Mouse (Mus musculus) liver, embryonic 12.5 days (tissue): ENCODE results near the gene Kncn. TPM values are rescaled to one million over a fixed set of nuclear protein-coding genes. Genes with fewer than 3 reads are reported as not detected.

Experiments used
- ATAC-seq: fragments of 200-750 bp; cut with Nextera tagmentation; 2 replicates; pipeline ENCODE4 v1.8.0; 2017; ENCODE audit warnings: moderate number of reproducible peaks, mild to moderate bottlenecking, moderate library complexity
- H3K27ac ChIP-seq: fragments of 300-500 bp; sonication (generic); 2 replicates; pipeline ENCODE4 v1.5.1; 2016; ENCODE audit warnings: mild to moderate bottlenecking
- H3K27me3 ChIP-seq: fragments of 300-500 bp; sonication (generic); replicated peaks from 2 replicates; pipeline ENCODE4 v1.6.1; 2016; ENCODE audit warnings: mild to moderate bottlenecking, moderate library complexity
- H3K36me3 ChIP-seq: fragments of 300-500 bp; sonication (generic); 2 replicates; pipeline ENCODE4 v1.6.1; 2016; ENCODE audit warnings: mild to moderate bottlenecking, moderate library complexity
- H3K4me1 ChIP-seq: fragments of 300-500 bp; sonication (generic); 2 replicates; pipeline ENCODE4 v1.6.1; 2016
- H3K4me2 ChIP-seq: fragments of 300-500 bp; sonication (generic); 2 replicates; pipeline ENCODE4 v1.6.1; 2016; ENCODE audit warnings: mild to moderate bottlenecking, moderate library complexity
- H3K4me3 ChIP-seq: fragments of 300-500 bp; sonication (generic); 2 replicates; pipeline ENCODE4 v1.5.1; 2016; ENCODE audit warnings: mild to moderate bottlenecking, moderate library complexity
- H3K9ac ChIP-seq: fragments of 300-500 bp; sonication (generic); 2 replicates; pipeline ENCODE4 v1.6.1; 2016; ENCODE audit warnings: mild to moderate bottlenecking, moderate library complexity
- H3K9me3 ChIP-seq: fragments of 300-500 bp; sonication (generic); replicated peaks from 2 replicates; pipeline ENCODE4 v1.6.1; 2016; ENCODE audit warnings: mild to moderate bottlenecking, moderate library complexity
- WGBS: fragments of 180-500 bp; shearing (Covaris S2); methylation state at CpG from one replicate; pipeline ENCODE4 v1.1.7; 2016; ENCODE audit not compliant: insufficient replicate concordance; 5-methylcytosine and 5-hydroxymethylcytosine counted together
- polyA plus RNA-seq: library from polyadenylated mRNA; unstranded; fragments of >200 nt; fragmentation: Nextera tagmentation; extraction: Ambion mirVana; gene quantifications from 2 replicates; pipeline ENCODE4 v1.2.1, GENCODE M21; 2016

The Kncn gene
- polyA plus RNA-seq, 1 experiment from 2014 or later: not detected

- ATAC-seq: no peak
- Histone ChIP-seq H3K36me3 (no peaks in the 10 kb centered on the region), H3K27me3 (peaks cover 97% of the 10 kb centered on the region), H3K4me1 (no peaks in the 10 kb centered on the region), H3K4me3 (no peak overlapping the region), H3K4me2 (no peak overlapping the region), H3K9me3 (no peaks in the 10 kb centered on the region), H3K9ac (no peak overlapping the region), H3K27ac (no peak overlapping the region)
- WGBS: 18% methylated on average over 1 of the region's 1 CpGs
These were observed 23.8 kb downstream of the Kncn start for GRCm38 (mm10) chr4:115907994-115908393.

GRCm38 (mm10) chr4:115908641-115909040 is 24.4 kb downstream of the Kncn start:
- ATAC-seq: no peak

GRCm38 (mm10) chr4:115911586-115911985 is 27.4 kb downstream of the Kncn start:
- no peaks in the 10 kb centered on the region for H3K36me3 ChIP-seq
- ATAC-seq: no peak
- H3K4me1 ChIP-seq: no peaks in the 10 kb centered on the region
- 29% methylated on average over 4 of the region's 4 CpGs for WGBS
- H3K9ac ChIP-seq: no peak overlapping the region
- H3K27me3 ChIP-seq: peaks cover 83% of the 10 kb centered on the region
- no peak overlapping the region for H3K27ac ChIP-seq
- H3K4me3 ChIP-seq: no peak overlapping the region
- no peak overlapping the region for H3K4me2 ChIP-seq
- H3K9me3 ChIP-seq: no peaks in the 10 kb centered on the region

More at GRCm38 (mm10) chr4:115908641-115909040, 24.4 kb downstream of the Kncn start:
- 18% methylated on average over 7 of the region's 7 CpGs for WGBS
- H3K36me3 ChIP-seq: no peaks in the 10 kb centered on the region
- no peaks in the 10 kb centered on the region for H3K4me1 ChIP-seq
- no peak overlapping the region for H3K9ac ChIP-seq
- no peak overlapping the region for H3K27ac ChIP-seq
- H3K4me2 ChIP-seq: no peak overlapping the region
- no peaks in the 10 kb centered on the region for H3K9me3 ChIP-seq
- peaks cover 98% of the 10 kb centered on the region for H3K27me3 ChIP-seq
- no peak overlapping the region for H3K4me3 ChIP-seq

- Histone ChIP-seq H3K27ac (no peak overlapping the region), H3K4me1 (no peaks in the 10 kb centered on the region), H3K27me3 (peaks cover 80% of the 10 kb centered on the region), H3K36me3 (no peaks in the 10 kb centered on the region), H3K9me3 (no peaks in the 10 kb centered on the region), H3K4me3 (no peak overlapping the region), H3K4me2 (no peak overlapping the region), H3K9ac (no peak overlapping the region)
- no peak for ATAC-seq
- WGBS: 66% methylated on average over 16 of the region's 16 CpGs
These were observed 35.7 kb downstream of the Kncn start for GRCm38 (mm10) chr4:115919911-115920310.

GRCm38 (mm10) chr4:115922688-115923087 is 38.5 kb downstream of the Kncn start:
- no peak overlapping the region for H3K4me2 ChIP-seq
- H3K27ac ChIP-seq: no peak overlapping the region
- ATAC-seq: no peak
- WGBS: 61% methylated on average over 5 of the region's 5 CpGs
- no peaks in the 10 kb centered on the region for H3K9me3 ChIP-seq
- no peaks in the 10 kb centered on the region for H3K4me1 ChIP-seq
- H3K36me3 ChIP-seq: no peaks in the 10 kb centered on the region
- peaks cover 72% of the 10 kb centered on the region for H3K27me3 ChIP-seq
- no peak overlapping the region for H3K9ac ChIP-seq
- H3K4me3 ChIP-seq: no peak overlapping the region

- Histone ChIP-seq H3K4me3 (no peak overlapping the region), H3K27ac (no peak overlapping the region), H3K36me3 (no peaks in the 10 kb centered on the region), H3K9me3 (no peaks in the 10 kb centered on the region), H3K9ac (no peak overlapping the region), H3K4me1 (no peaks in the 10 kb centered on the region), H3K4me2 (no peak overlapping the region), H3K27me3 (peaks cover 72% of the 10 kb centered on the region)
- ATAC-seq: no peak
- 59% methylated on average over 16 of the region's 16 CpGs for WGBS
These were observed 39.2 kb downstream of the Kncn start for GRCm38 (mm10) chr4:115923262-115923880.

GRCm38 (mm10) chr4:115927637-115928036 is 43.4 kb downstream of the Kncn start:
- Histone ChIP-seq H3K4me2 (no peak overlapping the region), H3K27me3 (peaks cover 82% of the 10 kb centered on the region), H3K9me3 (no peaks in the 10 kb centered on the region), H3K36me3 (no peaks in the 10 kb centered on the region), H3K9ac (no peak overlapping the region), H3K4me3 (no peak overlapping the region), H3K27ac (no peak overlapping the region), H3K4me1 (no peaks in the 10 kb centered on the region)
- no peak for ATAC-seq
- WGBS: 46% methylated on average over 7 of the region's 7 CpGs

- H3K4me2 ChIP-seq: no peak overlapping the region
- H3K9ac ChIP-seq: no peak overlapping the region
- peaks cover 100% of the 10 kb centered on the region for H3K27me3 ChIP-seq
- H3K36me3 ChIP-seq: no peaks in the 10 kb centered on the region
- H3K4me1 ChIP-seq: no peaks in the 10 kb centered on the region
- H3K9me3 ChIP-seq: no peaks in the 10 kb centered on the region
- H3K27ac ChIP-seq: no peak overlapping the region
- 45% methylated on average over 13 of the region's 13 CpGs for WGBS
- ATAC-seq: no peak
- no peak overlapping the region for H3K4me3 ChIP-seq
These were observed 47.4 kb downstream of the Kncn start for GRCm38 (mm10) chr4:115931556-115932088.

- Histone ChIP-seq H3K4me2 (no peak overlapping the region), H3K9me3 (no peaks in the 10 kb centered on the region), H3K4me3 (no peak overlapping the region), H3K27me3 (peaks cover 100% of the 10 kb centered on the region), H3K4me1 (peaks cover 6% of the 10 kb centered on the region; the same call in 1 of the 2 replicates), H3K36me3 (no peaks in the 10 kb centered on the region), H3K9ac (no peak overlapping the region), H3K27ac (no peak overlapping the region)
- WGBS: 1% methylated on average over 36 of the region's 36 CpGs
- ATAC-seq: no peak
These were observed 51.8 kb downstream of the Kncn start for GRCm38 (mm10) chr4:115935835-115936581.

- Histone ChIP-seq H3K27me3 (peaks cover 100% of the 10 kb centered on the region), H3K27ac (no peak overlapping the region), H3K4me2 (no peak overlapping the region), H3K9ac (no peak overlapping the region), H3K4me1 (peaks cover 6% of the 10 kb centered on the region; the same call in 1 of the 2 replicates), H3K4me3 (no peak overlapping the region), H3K9me3 (no peaks in the 10 kb centered on the region), H3K36me3 (no peaks in the 10 kb centered on the region)
- ATAC-seq: no peak
- 3% methylated on average over 20 of the region's 20 CpGs for WGBS
These were observed 52.4 kb downstream of the Kncn start for GRCm38 (mm10) chr4:115936646-115937045.

GRCm38 (mm10) chr4:115937061-115937976 is 53.1 kb downstream of the Kncn start:
- Histone ChIP-seq H3K27me3 (peaks cover 100% of the 10 kb centered on the region), H3K4me2 (no peak overlapping the region), H3K4me3 (no peak overlapping the region), H3K36me3 (no peaks in the 10 kb centered on the region), H3K27ac (no peak overlapping the region), H3K9me3 (no peaks in the 10 kb centered on the region), H3K9ac (no peak overlapping the region), H3K4me1 (peaks cover 6% of the 10 kb centered on the region; the same call in 1 of the 2 replicates)
- ATAC-seq: no peak
- 4% methylated on average over 19 of the region's 19 CpGs for WGBS
